Mouse (Mus musculus): ENCODE measurements at regions not wholly inside any gene's neighbourhood (a gene's known extent, or its start where the extent isn't known, plus 50 kb on each side); places are given as distances from the start of the nearest gene placed in this dataset.

DNA sequence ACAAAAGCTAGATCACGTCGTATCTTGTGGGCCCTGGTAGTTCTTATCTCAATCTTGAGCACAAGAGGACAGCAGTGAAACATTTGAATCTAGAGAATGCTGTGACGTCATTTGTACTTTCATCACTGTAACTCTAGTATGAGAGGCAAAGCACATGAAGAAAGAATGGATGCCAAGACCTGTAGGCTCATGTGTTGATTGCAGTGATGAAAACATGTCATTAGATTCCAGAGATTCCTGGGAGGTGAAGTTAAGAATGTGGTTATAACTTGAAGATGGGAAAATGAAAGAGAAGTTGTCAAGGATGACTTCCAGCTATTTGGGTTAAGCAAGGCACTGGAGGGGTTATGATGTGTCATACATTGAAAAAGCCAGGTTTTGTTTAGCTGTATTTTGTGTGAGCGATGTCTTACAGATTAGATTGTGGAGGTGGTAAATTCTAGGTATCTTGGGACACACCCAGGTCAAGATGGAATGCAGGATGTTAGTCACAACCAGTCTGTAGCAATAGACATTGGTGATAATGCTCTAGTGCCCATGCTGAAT is 221.7 kb downstream of the Nr2f2 start:
- TF ChIP-seq CTCF (IDR thresholded peaks at IDR 0.05) (no peak), EP300 (IDR thresholded peaks at IDR 0.05) (no peak)

Measured in lung, postnatal 0 days (tissue).